Mouse (Mus musculus): ENCODE measurements at regions not wholly inside any gene's neighbourhood (a gene's known extent, or its start where the extent isn't known, plus 50 kb on each side); places are given as distances from the start of the nearest gene placed in this dataset.

- no peak overlapping the region for H3K27ac ChIP-seq (replicated peaks)
- H3K36me3 ChIP-seq (replicated peaks): no peaks in the 10 kb centered on the region
- H3K9me3 ChIP-seq: no peaks in the 10 kb centered on the region
- peaks cover 2% of the 10 kb centered on the region for H3K4me1 ChIP-seq
- WGBS: 85% methylated on average over 1 of the region's 1 CpGs
- no peaks in the 10 kb centered on the region for H3K27me3 ChIP-seq (replicated peaks; ENCODE audit: low read depth, poor library complexity, severe bottlenecking)
- H3K4me3 ChIP-seq: no peak overlapping the region
- DNase-seq (ENCODE audit: low spot score): no peak
These were observed 234.4 kb upstream of the Zeb2 start for GRCm38 (mm10) chr2:45351529-45352133.

- no peaks in the 10 kb centered on the region for H3K36me3 ChIP-seq (replicated peaks)
- no peak overlapping the region for H3K4me3 ChIP-seq
- H3K9me3 ChIP-seq: no peaks in the 10 kb centered on the region
- H3K27me3 ChIP-seq (replicated peaks; ENCODE audit: low read depth, poor library complexity, severe bottlenecking): no peaks in the 10 kb centered on the region
- WGBS: 80% methylated on average over 5 of the region's 5 CpGs
- no peak overlapping the region for H3K27ac ChIP-seq (replicated peaks)
- no peaks in the 10 kb centered on the region for H3K4me1 ChIP-seq
- no peak for DNase-seq (ENCODE audit: low spot score)
These were observed 229.2 kb upstream of the Zeb2 start for GRCm38 (mm10) chr2:45346358-45346757.

- H3K36me3 ChIP-seq (replicated peaks): no peaks in the 10 kb centered on the region
- DNase-seq (ENCODE audit: low spot score): no peak
- no peak overlapping the region for H3K27ac ChIP-seq (replicated peaks)
- no peak overlapping the region for H3K4me3 ChIP-seq
- no peaks in the 10 kb centered on the region for H3K9me3 ChIP-seq
- WGBS: 84% methylated on average over 1 of the region's 1 CpGs
- no peaks in the 10 kb centered on the region for H3K27me3 ChIP-seq (replicated peaks; ENCODE audit: low read depth, poor library complexity, severe bottlenecking)
- H3K4me1 ChIP-seq: no peaks in the 10 kb centered on the region
These were observed 222.7 kb upstream of the Zeb2 start for GRCm38 (mm10) chr2:45339866-45340265.

- no peak overlapping the region for H3K27ac ChIP-seq (replicated peaks)
- no peaks in the 10 kb centered on the region for H3K27me3 ChIP-seq (replicated peaks; ENCODE audit: low read depth, poor library complexity, severe bottlenecking)
- H3K36me3 ChIP-seq (replicated peaks): no peaks in the 10 kb centered on the region
- H3K4me1 ChIP-seq: no peaks in the 10 kb centered on the region
- no peak for DNase-seq (ENCODE audit: low spot score)
- H3K9me3 ChIP-seq: no peaks in the 10 kb centered on the region
- no peak overlapping the region for H3K4me3 ChIP-seq
These were observed 221.6 kb upstream of the Zeb2 start for GRCm38 (mm10) chr2:45338809-45339208.

- H3K27ac ChIP-seq (replicated peaks): no peak overlapping the region
- no peaks in the 10 kb centered on the region for H3K9me3 ChIP-seq
- 89% methylated on average over 4 of the region's 4 CpGs for WGBS
- no peak for DNase-seq (ENCODE audit: low spot score)
- H3K4me3 ChIP-seq: no peak overlapping the region
- H3K27me3 ChIP-seq (replicated peaks; ENCODE audit: low read depth, poor library complexity, severe bottlenecking): no peaks in the 10 kb centered on the region
- no peaks in the 10 kb centered on the region for H3K4me1 ChIP-seq
- no peaks in the 10 kb centered on the region for H3K36me3 ChIP-seq (replicated peaks)
These were observed 199.9 kb upstream of the Zeb2 start for GRCm38 (mm10) chr2:45316945-45317565.

GRCm38 (mm10) chr2:45287530-45288009, 170.4 kb upstream of the Zeb2 start:
- no peak for DNase-seq (ENCODE audit: low spot score)
- no peak overlapping the region for H3K4me3 ChIP-seq
- H3K36me3 ChIP-seq (replicated peaks): no peaks in the 10 kb centered on the region
- WGBS: 58% methylated on average over 7 of the region's 7 CpGs
- no peak overlapping the region for H3K27ac ChIP-seq (replicated peaks)
- peaks cover 9% of the 10 kb centered on the region for H3K4me1 ChIP-seq
- H3K9me3 ChIP-seq: no peaks in the 10 kb centered on the region
- H3K27me3 ChIP-seq (replicated peaks; ENCODE audit: low read depth, poor library complexity, severe bottlenecking): no peaks in the 10 kb centered on the region

GRCm38 (mm10) chr2:45283811-45284210, 166.6 kb upstream of the Zeb2 start:
- Histone ChIP-seq H3K36me3 (replicated peaks) (no peaks in the 10 kb centered on the region), H3K27me3 (replicated peaks; ENCODE audit: low read depth, poor library complexity, severe bottlenecking) (no peaks in the 10 kb centered on the region), H3K4me1 (peaks cover 9% of the 10 kb centered on the region), H3K9me3 (no peaks in the 10 kb centered on the region), H3K27ac (replicated peaks) (no peak overlapping the region), H3K4me3 (no peak overlapping the region)
- DNase-seq (ENCODE audit: low spot score): no peak

- Histone ChIP-seq H3K4me1 (no peaks in the 10 kb centered on the region), H3K36me3 (replicated peaks) (no peaks in the 10 kb centered on the region), H3K27ac (replicated peaks) (no peak overlapping the region), H3K9me3 (no peaks in the 10 kb centered on the region), H3K4me3 (no peak overlapping the region), H3K27me3 (replicated peaks; ENCODE audit: low read depth, poor library complexity, severe bottlenecking) (no peaks in the 10 kb centered on the region)
- no peak for DNase-seq (ENCODE audit: low spot score)
- 81% methylated on average over 4 of the region's 4 CpGs for WGBS
These were observed 162.3 kb upstream of the Zeb2 start for GRCm38 (mm10) chr2:45279490-45279889.

- H3K4me3 ChIP-seq: no peak overlapping the region
These were observed 160.4 kb upstream of the Zeb2 start for GRCm38 (mm10) chr2:45277602-45278001.

GRCm38 (mm10) chr2:45276703-45277102, 159.5 kb upstream of the Zeb2 start:
- H3K9me3 ChIP-seq: no peaks in the 10 kb centered on the region
- no peaks in the 10 kb centered on the region for H3K36me3 ChIP-seq (replicated peaks)
- 81% methylated on average over 1 of the region's 1 CpGs for WGBS
- no peak overlapping the region for H3K4me3 ChIP-seq
- no peak for DNase-seq (ENCODE audit: low spot score)
- H3K27ac ChIP-seq (replicated peaks): no peak overlapping the region
- no peaks in the 10 kb centered on the region for H3K4me1 ChIP-seq
- no peaks in the 10 kb centered on the region for H3K27me3 ChIP-seq (replicated peaks; ENCODE audit: low read depth, poor library complexity, severe bottlenecking)

More at GRCm38 (mm10) chr2:45277602-45278001, 160.4 kb upstream of the Zeb2 start:
- H3K27ac ChIP-seq (replicated peaks): no peak overlapping the region
- no peaks in the 10 kb centered on the region for H3K9me3 ChIP-seq
- DNase-seq (ENCODE audit: low spot score): no peak
- WGBS: 92% methylated on average over 2 of the region's 2 CpGs
- H3K4me1 ChIP-seq: no peaks in the 10 kb centered on the region
- H3K27me3 ChIP-seq (replicated peaks; ENCODE audit: low read depth, poor library complexity, severe bottlenecking): no peaks in the 10 kb centered on the region
- no peaks in the 10 kb centered on the region for H3K36me3 ChIP-seq (replicated peaks)

- Histone ChIP-seq H3K27me3 (replicated peaks; ENCODE audit: low read depth, poor library complexity, severe bottlenecking) (no peaks in the 10 kb centered on the region), H3K4me3 (no peak overlapping the region), H3K27ac (replicated peaks) (no peak overlapping the region), H3K36me3 (replicated peaks) (no peaks in the 10 kb centered on the region), H3K9me3 (no peaks in the 10 kb centered on the region), H3K4me1 (no peaks in the 10 kb centered on the region)
- 86% methylated on average over 2 of the region's 2 CpGs for WGBS
- no peak for DNase-seq (ENCODE audit: low spot score)
These were observed 152.8 kb upstream of the Zeb2 start for GRCm38 (mm10) chr2:45270035-45270434.

GRCm38 (mm10) chr2:45265819-45266218, 148.6 kb upstream of the Zeb2 start:
- Histone ChIP-seq H3K27ac (replicated peaks) (no peak overlapping the region), H3K27me3 (replicated peaks; ENCODE audit: low read depth, poor library complexity, severe bottlenecking) (no peaks in the 10 kb centered on the region), H3K36me3 (replicated peaks) (no peaks in the 10 kb centered on the region), H3K4me3 (no peak overlapping the region), H3K4me1 (no peaks in the 10 kb centered on the region), H3K9me3 (no peaks in the 10 kb centered on the region)
- DNase-seq (ENCODE audit: low spot score): no peak
- 57% methylated on average over 2 of the region's 2 CpGs for WGBS

GRCm38 (mm10) chr2:45261949-45262348, 144.8 kb upstream of the Zeb2 start:
- Histone ChIP-seq H3K4me1 (peaks cover 5% of the 10 kb centered on the region), H3K27ac (replicated peaks) (no peak overlapping the region), H3K36me3 (replicated peaks) (no peaks in the 10 kb centered on the region), H3K9me3 (no peaks in the 10 kb centered on the region), H3K4me3 (no peak overlapping the region), H3K27me3 (replicated peaks; ENCODE audit: low read depth, poor library complexity, severe bottlenecking) (no peaks in the 10 kb centered on the region)
- DNase-seq (ENCODE audit: low spot score): no peak
- WGBS: 77% methylated on average over 3 of the region's 3 CpGs

All from embryonic facial prominence, embryonic 10.5 days (tissue).